Mouse (Mus musculus): ENCODE data around the gene Gm6034.
"Not testable (repeated sequence)": the region's sequence is repeated elsewhere in the genome, so short reads cannot be mapped to it uniquely, and the experiment has no call there.

Gene Gm6034

GRCm38 (mm10) chr17:36042610-36043169 lies at the start of gene Gm6034, which contains the start of gene H2-T22:
Gene Gm6034 (plus strand): TSS chr17:36042961.
Gene H2-T22 (minus strand): TSS chr17:36042747.
- DNase-seq (ENCODE audit: low spot score), result peak; percentile 85

- DNase-seq (ENCODE audit: low spot score), result peak; percentile 61
Observed at GRCm38 (mm10) chr17:35993675-35994074, 49.1 kb upstream of the Gm6034 start.

- peak; percentile 65 for DNase-seq (ENCODE audit: low spot score)
Observed at GRCm38 (mm10) chr17:35994175-35994878, 48.4 kb upstream of the Gm6034 start.

- no peak for DNase-seq (ENCODE audit: low spot score)
Observed at GRCm38 (mm10) chr17:35994879-35995240, 47.9 kb upstream of the Gm6034 start.

GRCm38 (mm10) chr17:35996949-35997348 lies 45.8 kb upstream of the Gm6034 start:
- DNase-seq (ENCODE audit: low spot score), result peak; percentile 90

GRCm38 (mm10) chr17:35997713-35998510 lies 44.8 kb upstream of the Gm6034 start:
- no peak for DNase-seq (ENCODE audit: low spot score)

- no peak for DNase-seq (ENCODE audit: low spot score)
Observed at GRCm38 (mm10) chr17:35998545-35999305, 44.0 kb upstream of the Gm6034 start.

GRCm38 (mm10) chr17:35999356-35999755 lies 43.4 kb upstream of the Gm6034 start:
- no peak for DNase-seq (ENCODE audit: low spot score)

GRCm38 (mm10) chr17:36000349-36000748 lies 42.4 kb upstream of the Gm6034 start:
- DNase-seq (ENCODE audit: low spot score), result no peak

GRCm38 (mm10) chr17:36001121-36001897 lies 41.5 kb upstream of the Gm6034 start:
- DNase-seq (ENCODE audit: low spot score), result no peak

GRCm38 (mm10) chr17:36001966-36002365 lies 40.8 kb upstream of the Gm6034 start:
- DNase-seq (ENCODE audit: low spot score), result no peak

- DNase-seq (ENCODE audit: low spot score), result no peak
Observed at GRCm38 (mm10) chr17:36003331-36003730, 39.4 kb upstream of the Gm6034 start.

GRCm38 (mm10) chr17:36004409-36004808 lies 38.4 kb upstream of the Gm6034 start:
- not testable (repeated sequence) for DNase-seq (ENCODE audit: low spot score)

- DNase-seq (ENCODE audit: low spot score), result no peak
Observed at GRCm38 (mm10) chr17:36014977-36015376, 27.8 kb upstream of the Gm6034 start.

- no peak for DNase-seq (ENCODE audit: low spot score)
Observed at GRCm38 (mm10) chr17:36017046-36017445, 25.7 kb upstream of the Gm6034 start.

GRCm38 (mm10) chr17:36018979-36019378 lies 23.8 kb upstream of the Gm6034 start:
- no peak for DNase-seq (ENCODE audit: low spot score)

GRCm38 (mm10) chr17:36019519-36019918 lies 23.2 kb upstream of the Gm6034 start:
- DNase-seq (ENCODE audit: low spot score), result no peak

- DNase-seq (ENCODE audit: low spot score), result no peak
Observed at GRCm38 (mm10) chr17:36020191-36021073, 22.3 kb upstream of the Gm6034 start, which contains the start of gene H2-T24. Gene H2-T24 (minus strand): TSS chr17:36020560.

- no peak for DNase-seq (ENCODE audit: low spot score)
Observed at GRCm38 (mm10) chr17:36021309-36021708, 21.5 kb upstream of the Gm6034 start.

- DNase-seq (ENCODE audit: low spot score), result no peak
Observed at GRCm38 (mm10) chr17:36022098-36022497, 20.7 kb upstream of the Gm6034 start.
